31 mouse cellular contexts compared by ENCODE assay signal in genomic region chr7:125313604-125314003, GRCm38 (mm10).
"Had no signal": no experiment of that assay in that cellular context is flagged by ENCODE, and none has a peak within 500 bp of the region (broad histone marks: within the 10 kb centered on the region; RNA-seq: fewer than 3 reads in every experiment).

No protein-coding gene starts in this region.

- DNase-seq: left cerebral cortex, postnatal 4 days; liver; liver, embryonic 13.5 days; liver, postnatal 0 days; lung, adult 18-20 months; lung, adult 2 months; lung, embryonic 14.5 days; lung, postnatal 10 days; lung, postnatal 14 days; lung, postnatal 36 days; lung, postnatal 4 days; midbrain, embryonic 14.5 days had no signal

- H3K9ac ChIP-seq: limb, embryonic 12.5 days; limb, embryonic 13.5 days; limb, embryonic 15.5 days; liver, embryonic 12.5 days; liver, embryonic 13.5 days; liver, embryonic 14.5 days; liver, embryonic 15.5 days; liver, postnatal 0 days; lung, embryonic 14.5 days; lung, embryonic 15.5 days; midbrain, embryonic 12.5 days; midbrain, embryonic 13.5 days; midbrain, embryonic 15.5 days had no signal

- ATAC-seq: liver, embryonic 12.5 days; liver, postnatal 0 days; lung, postnatal 0 days; midbrain, embryonic 13.5 days; midbrain, embryonic 15.5 days; midbrain, embryonic 16.5 days had no signal

- H3K4me3 ChIP-seq: limb, embryonic 10.5 days; limb, embryonic 12.5 days; limb, embryonic 13.5 days; limb, embryonic 15.5 days; liver, embryonic 12.5 days; liver, embryonic 13.5 days; liver, embryonic 15.5 days; lung, embryonic 15.5 days; megakaryocyte, embryonic 14.5 days; midbrain, embryonic 10.5 days; midbrain, embryonic 12.5 days; midbrain, embryonic 13.5 days; midbrain, embryonic 15.5 days; myocyte had no signal

- H3K4me2 ChIP-seq: limb, embryonic 12.5 days; limb, embryonic 13.5 days; limb, embryonic 15.5 days; liver, embryonic 11.5 days; liver, embryonic 12.5 days; liver, embryonic 13.5 days; liver, embryonic 15.5 days; lung, embryonic 14.5 days; lung, embryonic 15.5 days; midbrain, embryonic 11.5 days; midbrain, embryonic 12.5 days; midbrain, embryonic 13.5 days; midbrain, embryonic 15.5 days had no signal

- H3K4me1 ChIP-seq: limb, embryonic 10.5 days; limb, embryonic 12.5 days; limb, embryonic 13.5 days; limb, embryonic 15.5 days; liver, embryonic 12.5 days; liver, embryonic 13.5 days; liver, embryonic 15.5 days; lung, embryonic 15.5 days; megakaryocyte, embryonic 14.5 days; midbrain, embryonic 10.5 days; midbrain, embryonic 12.5 days; midbrain, embryonic 13.5 days had no signal

- H3K27me3 ChIP-seq: limb, embryonic 12.5 days; limb, embryonic 13.5 days; limb, embryonic 15.5 days; liver, embryonic 12.5 days; liver, embryonic 13.5 days; liver, embryonic 15.5 days; lung, embryonic 15.5 days; midbrain, embryonic 12.5 days; midbrain, embryonic 15.5 days had no signal

- H3K9me3 ChIP-seq: limb, embryonic 10.5 days; limb, embryonic 12.5 days; limb, embryonic 13.5 days; limb, embryonic 15.5 days; liver, embryonic 12.5 days; liver, embryonic 13.5 days; liver, embryonic 15.5 days; lung, embryonic 15.5 days; megakaryocyte, embryonic 14.5 days; midbrain, embryonic 10.5 days; midbrain, embryonic 12.5 days; midbrain, embryonic 13.5 days; midbrain, embryonic 15.5 days had no signal

- H3K27ac ChIP-seq: limb, embryonic 10.5 days; limb, embryonic 12.5 days; limb, embryonic 13.5 days; limb, embryonic 15.5 days; liver, embryonic 12.5 days; liver, embryonic 13.5 days; liver, embryonic 14.5 days; liver, embryonic 15.5 days; lung, embryonic 15.5 days; macrophage; midbrain, embryonic 10.5 days; midbrain, embryonic 12.5 days; midbrain, embryonic 13.5 days; midbrain, embryonic 15.5 days had no signal

- H3K36me3 ChIP-seq: limb, embryonic 10.5 days; limb, embryonic 12.5 days; limb, embryonic 13.5 days; limb, embryonic 15.5 days; liver, embryonic 12.5 days; liver, embryonic 13.5 days; liver, embryonic 15.5 days; lung, embryonic 15.5 days; midbrain, embryonic 10.5 days; midbrain, embryonic 12.5 days; midbrain, embryonic 13.5 days; midbrain, embryonic 15.5 days had no signal
